Comparison of ENCODE assay signal across 27 mouse cellular contexts in the genomic region with DNA sequence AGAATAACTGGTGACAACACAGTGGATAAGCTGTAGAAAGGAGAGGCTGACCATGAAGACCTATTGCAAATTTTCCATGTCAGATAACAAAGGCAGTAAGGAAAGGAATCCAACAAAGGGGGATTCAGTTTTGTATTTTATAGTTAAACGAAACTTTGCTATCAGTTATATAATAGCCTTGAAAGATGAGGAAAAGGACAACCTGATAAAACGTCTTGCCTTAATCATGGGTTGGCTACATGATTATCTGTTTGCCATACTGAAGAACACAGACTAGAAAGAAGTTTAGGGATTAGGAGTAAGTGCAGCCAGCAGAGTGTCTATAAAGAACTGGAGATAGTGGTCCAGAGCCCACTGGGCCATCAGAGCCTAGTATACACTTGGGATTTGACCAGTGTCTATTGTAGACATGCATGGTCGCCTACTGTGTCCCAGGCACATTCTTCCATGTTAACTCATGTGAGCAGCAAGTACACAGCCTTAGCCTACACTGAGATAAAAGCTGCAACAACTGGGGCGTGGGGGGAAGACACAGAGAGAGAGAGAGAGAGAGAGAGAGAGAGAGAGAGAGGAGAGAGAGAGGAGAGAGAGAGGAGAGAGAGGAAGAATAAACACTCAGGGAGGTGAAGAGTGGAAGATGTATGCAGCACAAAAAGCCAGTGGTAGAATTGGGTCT.
A peak's percentile ranks its signal among the peaks of the same experiment; 100 is the strongest.
DNase-seq lines count a peak whose midpoint lies in the region; ATAC-seq lines count a peak whose summit lies in the region.
"Had no signal": no experiment of that assay in that cellular context is flagged by ENCODE, and none has a peak within 500 bp of the region (broad histone marks: within the 10 kb centered on the region; RNA-seq: fewer than 3 reads in every experiment).

No protein-coding gene starts in this region.

- 66% methylated on average over 4 of the region's 4 CpGs for WGBS in kidney, embryonic 14.5 days
- WGBS in lung, embryonic 16.5 days: 59% methylated on average over 4 of the region's 4 CpGs
- 58% methylated on average over 4 of the region's 4 CpGs for WGBS in stomach, embryonic 15.5 days

- no peaks in the 10 kb centered on the region for H3K9me3 ChIP-seq in kidney, embryonic 14.5 days (ENCODE audit: control insufficient read depth, low read length)
- H3K9me3 ChIP-seq in lung, embryonic 16.5 days (ENCODE audit: control insufficient read depth, low read length): no peaks in the 10 kb centered on the region
- H3K9me3 ChIP-seq in stomach, embryonic 15.5 days: no peaks in the 10 kb centered on the region
- H3K9me3 ChIP-seq: heart, embryonic 13.5 days; midbrain, embryonic 10.5 days; midbrain, embryonic 15.5 days had no signal

- ATAC-seq in kidney, embryonic 14.5 days (ENCODE audit: low FRiP score, low TSS enrichment): peak; percentile 70; the same call in 1 of the 2 replicates
- ATAC-seq in lung, embryonic 16.5 days (ENCODE audit: low read depth): no peak
- ATAC-seq in stomach, embryonic 15.5 days (ENCODE audit: insufficient read depth, low FRiP score, low read depth): no peak
- ATAC-seq: forebrain, embryonic 14.5 days; hindbrain, embryonic 16.5 days; midbrain, embryonic 15.5 days had no signal

- H3K4me1 ChIP-seq in kidney, embryonic 14.5 days (ENCODE audit: control insufficient read depth, insufficient read depth, low read length): peaks cover 26% of the 10 kb centered on the region
- H3K4me1 ChIP-seq in lung, embryonic 16.5 days (replicated peaks; ENCODE audit: control insufficient read depth, insufficient read depth, low read length): peaks cover 70% of the 10 kb centered on the region
- H3K4me1 ChIP-seq in stomach, embryonic 15.5 days: peaks cover 22% of the 10 kb centered on the region

- no peaks in the 10 kb centered on the region for H3K36me3 ChIP-seq in kidney, embryonic 14.5 days (ENCODE audit: control insufficient read depth, insufficient read depth, low read length)
- H3K36me3 ChIP-seq in lung, embryonic 16.5 days (ENCODE audit: control insufficient read depth, insufficient read depth, low read length): no peaks in the 10 kb centered on the region
- H3K36me3 ChIP-seq in stomach, embryonic 15.5 days: no peaks in the 10 kb centered on the region
- H3K36me3 ChIP-seq: heart, embryonic 13.5 days; midbrain, embryonic 10.5 days; midbrain, embryonic 15.5 days had no signal

- H3K4me2 ChIP-seq in kidney, embryonic 14.5 days (replicated peaks; ENCODE audit: low read depth, low read length): no peak overlapping the region
- H3K4me2 ChIP-seq in lung, embryonic 16.5 days (ENCODE audit: low read depth, low read length): peak overlapping the region; percentile 10; the same call in 1 of the 2 replicates
- H3K4me2 ChIP-seq in stomach, embryonic 15.5 days: no peak overlapping the region
- H3K4me2 ChIP-seq: heart, embryonic 13.5 days; midbrain, embryonic 15.5 days had no signal

- H3K27ac ChIP-seq in kidney, embryonic 14.5 days (ENCODE audit: low read depth, low read length): no peak overlapping the region
- peak overlapping the region; percentile 85 for H3K27ac ChIP-seq in lung, embryonic 16.5 days (ENCODE audit: low read length)
- peak overlapping the region; percentile 55 for H3K27ac ChIP-seq in stomach, embryonic 15.5 days
- H3K27ac ChIP-seq: heart, adult 2 months; heart, embryonic 13.5 days; liver, embryonic 14.5 days; midbrain, embryonic 15.5 days had no signal

- DNase-seq in kidney, adult 9 months: no peak
- DNase-seq in lung, adult 18-20 months: no peak
- DNase-seq in frontal cortex, postnatal 14 days (ENCODE audit: low spot score in 2 of 2): no peak
- DNase-seq in T-cell, adult 2 months (ENCODE audit: low spot score): no peak
- DNase-seq: adrenal gland, postnatal 14 days; cerebellum, adult 11 months; cerebellum, adult 9-10 months; cerebellum, postnatal 36 days; gastrocnemius, adult 2 months; heart, adult 2 months; heart, postnatal 10 days; kidney, postnatal 14 days; layer of hippocampus, adult 9-11 months; liver; lung, postnatal 10 days; right cerebral cortex, postnatal 25 days; thymus, postnatal 14 days had no signal

- H3K9ac ChIP-seq in kidney, embryonic 14.5 days (ENCODE audit: low read depth, low read length): no peak overlapping the region
- no peak overlapping the region for H3K9ac ChIP-seq in lung, embryonic 16.5 days (ENCODE audit: low read length)
- no peak overlapping the region for H3K9ac ChIP-seq in stomach, embryonic 15.5 days
- H3K9ac ChIP-seq: heart, embryonic 13.5 days; liver, embryonic 14.5 days; midbrain, embryonic 15.5 days had no signal

- H3K4me3 ChIP-seq in kidney, embryonic 14.5 days (ENCODE audit: low read length): no peak overlapping the region
- H3K4me3 ChIP-seq in lung, embryonic 16.5 days (ENCODE audit: low read length): no peak overlapping the region
- no peak overlapping the region for H3K4me3 ChIP-seq in stomach, embryonic 15.5 days (replicated peaks)
- H3K4me3 ChIP-seq: gastrocnemius, adult 2 months; heart, adult 2 months; heart, embryonic 13.5 days; midbrain, embryonic 10.5 days; midbrain, embryonic 15.5 days had no signal

- H3K27me3 ChIP-seq in kidney, embryonic 14.5 days (ENCODE audit: control insufficient read depth, insufficient read depth, low read length): no peaks in the 10 kb centered on the region; the same call in 1 of the 2 replicates
- H3K27me3 ChIP-seq in lung, embryonic 16.5 days (ENCODE audit: control insufficient read depth, insufficient read depth, low read depth, low read length): no peaks in the 10 kb centered on the region
- H3K27me3 ChIP-seq in stomach, embryonic 15.5 days (replicated peaks): no peaks in the 10 kb centered on the region
- H3K27me3 ChIP-seq: CH12.LX; heart, embryonic 13.5 days; midbrain, embryonic 15.5 days had no signal
